Mouse (Mus musculus): ENCODE results near the gene Ubtf.

The Ubtf gene

GRCm38 (mm10) chr11:102268520-102269244 lies 50.9 kb downstream of the Ubtf start, which contains the start of gene Asb16:
TSS of gene Asb16 (plus strand) at chr11:102268743.
- no peak for DNase-seq (ENCODE audit: low read depth in 1 of 2, low spot score in 2 of 2)

- DNase-seq (ENCODE audit: low read depth in 1 of 2, low spot score in 2 of 2): no peak
Measured at GRCm38 (mm10) chr11:102267480-102267879, 52.1 kb downstream of the Ubtf start.

- DNase-seq (ENCODE audit: low read depth in 1 of 2, low spot score in 2 of 2): no peak
Measured at GRCm38 (mm10) chr11:102266631-102267355, 52.7 kb downstream of the Ubtf start.

DNA sequence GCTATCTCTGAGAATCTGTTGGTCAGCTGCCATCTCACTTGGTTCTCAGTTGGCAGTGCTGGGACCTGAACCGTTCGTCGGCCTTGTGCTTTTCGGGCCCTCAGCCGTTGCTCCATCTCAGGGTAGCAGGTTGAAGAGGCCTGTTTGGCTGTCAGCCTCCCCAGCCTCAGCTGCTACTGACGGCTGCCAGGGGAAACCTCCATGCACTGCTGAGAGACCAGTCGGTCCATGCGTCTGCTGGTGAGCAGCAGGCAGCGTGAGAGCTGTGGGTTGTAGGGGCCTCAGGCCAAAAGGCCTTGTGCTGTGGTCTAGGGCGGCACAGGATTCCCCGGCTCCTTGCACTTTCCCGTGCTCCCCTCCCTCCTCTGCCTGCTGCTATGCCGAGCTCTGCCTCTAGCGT lies 53.7 kb downstream of the Ubtf start:
- DNase-seq (ENCODE audit: low read depth in 1 of 2, low spot score in 2 of 2): no peak

- no peak for DNase-seq (ENCODE audit: low read depth in 1 of 2, low spot score in 2 of 2)
Measured at GRCm38 (mm10) chr11:102263211-102263610, 56.3 kb downstream of the Ubtf start.

DNA sequence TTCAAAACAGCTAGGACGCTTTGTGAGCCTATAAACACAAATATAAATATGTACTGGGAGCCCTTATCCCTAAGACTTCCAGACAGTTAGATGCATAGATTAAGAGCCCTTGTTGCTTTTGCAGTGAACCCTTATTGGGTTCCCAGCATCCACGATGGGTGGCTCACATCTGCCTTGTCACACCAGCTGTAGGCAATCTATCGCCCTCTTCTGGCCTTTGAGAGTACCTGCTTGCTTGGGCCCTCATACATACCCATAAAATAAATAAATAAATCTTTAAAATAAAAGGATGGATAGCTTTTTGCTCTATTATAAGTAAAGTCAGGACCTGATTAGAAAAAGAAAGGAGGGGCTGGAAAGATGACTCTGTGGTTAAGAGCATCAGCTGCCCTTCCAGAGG lies 61.0 kb downstream of the Ubtf start:
- no peak for DNase-seq (ENCODE audit: low read depth in 1 of 2, low spot score in 2 of 2)

DNA sequence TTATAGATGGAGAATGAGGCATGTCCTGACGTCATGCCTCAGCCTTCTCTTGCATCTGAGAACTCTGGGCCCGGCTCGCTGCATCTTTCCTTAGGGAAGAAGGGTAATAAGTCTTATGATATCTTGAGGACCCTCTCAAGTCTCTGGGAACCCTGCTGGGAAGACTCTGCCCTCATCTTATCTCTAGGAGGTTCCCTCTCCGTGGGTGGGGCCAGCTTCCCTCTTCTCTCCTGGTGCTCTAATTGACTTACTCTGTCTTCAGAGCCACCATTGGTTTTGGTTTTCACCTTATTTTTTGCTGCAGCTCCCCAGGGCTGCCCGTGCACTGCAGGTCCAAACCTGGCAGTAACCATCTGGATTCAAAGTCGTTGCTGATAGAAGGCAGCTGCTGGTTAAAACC lies 61.4 kb downstream of the Ubtf start:
- no peak for DNase-seq (ENCODE audit: low read depth in 1 of 2, low spot score in 2 of 2)

GRCm38 (mm10) chr11:102257514-102257913 lies 62.0 kb downstream of the Ubtf start:
- DNase-seq (ENCODE audit: low read depth in 1 of 2, low spot score in 2 of 2): no peak
